Mouse (Mus musculus) midbrain, embryonic 13.5 days (tissue): ENCODE data around the gene Rep15. TPM values are rescaled to one million over a fixed set of nuclear protein-coding genes. Genes with fewer than 3 reads are reported as not detected.
A peak's percentile ranks its signal among the peaks of the same experiment; 100 is the strongest.

ENCODE experiments used
- ATAC-seq: fragments of 200-750 bp; cut with Nextera tagmentation; 2 replicates; pipeline ENCODE4 v1.8.0; 2017; ENCODE audit warnings: mild to moderate bottlenecking, moderate TSS enrichment, moderate library complexity
- H3K27ac ChIP-seq: fragments of 300-500 bp; sonication (generic); 2 replicates; pipeline ENCODE4 v1.5.1; 2015; ENCODE audit warnings: inconsistent platforms, mild to moderate bottlenecking, moderate library complexity
- H3K27me3 ChIP-seq: fragments of 300-500 bp; sonication (generic); 2 replicates; pipeline ENCODE4 v1.6.1; 2015; ENCODE audit warnings: mild to moderate bottlenecking, inconsistent platforms
- H3K36me3 ChIP-seq: fragments of 300-500 bp; sonication (generic); 2 replicates; pipeline ENCODE4 v1.6.1; 2015; ENCODE audit warnings: mild to moderate bottlenecking, inconsistent platforms
- H3K4me1 ChIP-seq: fragments of 300-500 bp; sonication (generic); replicated peaks from 2 replicates; pipeline ENCODE4 v1.6.1; 2015; ENCODE audit warnings: inconsistent platforms
- H3K4me2 ChIP-seq: fragments of 300-500 bp; sonication (generic); replicated peaks from 2 replicates; pipeline ENCODE4 v1.6.1; 2015; ENCODE audit warnings: moderate library complexity, mild to moderate bottlenecking, inconsistent platforms
- H3K4me3 ChIP-seq: fragments of 300-500 bp; sonication (generic); replicated peaks from 2 replicates; pipeline ENCODE4 v1.5.1; 2015; ENCODE audit warnings: mild to moderate bottlenecking, inconsistent platforms
- H3K9ac ChIP-seq: fragments of 300-500 bp; sonication (generic); replicated peaks from 2 replicates; pipeline ENCODE4 v1.6.1; 2015; ENCODE audit warnings: mild to moderate bottlenecking, inconsistent platforms
- H3K9me3 ChIP-seq: fragments of 300-500 bp; sonication (generic); 2 replicates; pipeline ENCODE4 v1.6.1; 2016; ENCODE audit warnings: mild to moderate bottlenecking, inconsistent platforms
- WGBS: fragments of 180-500 bp; shearing (Covaris S2); methylation state at CpG from one replicate; pipeline ENCODE4 v1.1.7; 2015; 5-methylcytosine and 5-hydroxymethylcytosine counted together
- polyA plus RNA-seq: library from polyadenylated mRNA; unstranded; fragments of >200 nt; fragmentation: Nextera tagmentation; extraction: Ambion mirVana; gene quantifications from 2 replicates; pipeline ENCODE4 v1.2.1, GENCODE M21; 2015

Gene Rep15
- 0.70 and 1.0 TPM in 2 replicates for polyA plus RNA-seq

DNA sequence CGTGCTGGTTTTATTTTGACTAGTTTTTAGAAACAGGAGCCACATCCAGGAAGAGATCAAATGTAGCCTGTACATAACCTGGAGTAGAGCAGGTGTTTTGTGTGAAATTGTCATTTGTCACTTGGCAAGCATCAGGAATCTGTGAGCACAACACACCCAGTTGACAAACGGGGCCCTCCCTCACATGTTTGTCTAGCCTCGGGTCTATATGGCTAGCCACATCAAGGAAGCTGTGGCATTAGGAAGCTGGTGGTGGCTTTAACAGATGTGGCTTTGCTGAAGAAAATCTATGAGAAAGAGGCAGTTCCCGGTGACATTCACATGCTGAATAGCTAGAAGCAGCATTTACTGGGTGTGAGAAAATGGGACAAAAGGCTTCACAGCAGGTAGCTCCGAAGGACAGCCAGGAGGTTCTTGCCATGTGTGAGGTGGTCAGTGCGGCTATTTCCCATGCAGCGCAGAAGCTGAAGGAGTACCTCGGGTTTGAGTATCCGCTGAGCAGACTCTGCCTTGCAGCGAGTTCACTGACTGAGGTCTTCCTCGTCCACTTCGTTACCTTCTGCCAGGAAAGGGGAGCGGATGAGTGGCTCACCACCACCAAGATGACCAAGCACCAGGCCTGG is at the start of gene Rep15:
TSS of gene Rep15 (plus strand) at position 282 of the 623 bp plus-strand sequence.
- ATAC-seq = no peak
- no peaks in the 10 kb centered on the region for H3K9me3 ChIP-seq
- no peak within 1 kb of the TSS for H3K4me2 ChIP-seq
- no peaks in the 10 kb centered on the region for H3K36me3 ChIP-seq
- peak within 1 kb of the TSS; percentile 23; the same call in 1 of the 2 replicates for H3K9ac ChIP-seq
- H3K27ac ChIP-seq = no peak within 1 kb of the TSS
- no peaks in the 10 kb centered on the region for H3K27me3 ChIP-seq
- 41% methylated on average over 13 of the region's 13 CpGs for WGBS
- no peaks in the 10 kb centered on the region for H3K4me1 ChIP-seq
- H3K4me3 ChIP-seq = no peak within 1 kb of the TSS

DNA sequence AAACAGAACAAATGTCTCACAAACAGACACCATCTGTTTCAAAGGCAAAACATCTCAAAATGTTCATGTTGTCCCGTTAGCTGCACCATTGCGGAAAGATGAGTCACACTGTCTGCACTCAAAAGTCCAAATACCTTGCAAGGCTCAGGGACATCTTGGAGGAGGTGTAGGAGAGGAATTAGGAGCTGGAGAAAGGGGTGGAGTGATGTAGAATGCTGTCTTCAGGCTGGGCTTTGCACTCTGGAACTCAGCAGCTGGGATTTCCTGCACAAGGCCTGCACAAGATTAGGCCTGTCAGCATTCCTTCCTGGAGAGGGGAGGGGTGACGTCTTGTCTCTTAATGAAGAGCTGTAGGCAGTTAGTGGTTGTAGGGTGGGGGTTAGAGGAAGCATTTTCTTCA is 47.8 kb upstream of the Rep15 start:
- no peak for ATAC-seq
- WGBS = 86% methylated on average over 3 of the region's 3 CpGs
- Histone ChIP-seq H3K4me3 (no peak overlapping the region), H3K9ac (no peak overlapping the region), H3K4me1 (no peaks in the 10 kb centered on the region; the same call in none of the 2 replicates), H3K27ac (no peak overlapping the region), H3K36me3 (no peaks in the 10 kb centered on the region), H3K9me3 (no peaks in the 10 kb centered on the region), H3K27me3 (no peaks in the 10 kb centered on the region), H3K4me2 (no peak overlapping the region)

DNA sequence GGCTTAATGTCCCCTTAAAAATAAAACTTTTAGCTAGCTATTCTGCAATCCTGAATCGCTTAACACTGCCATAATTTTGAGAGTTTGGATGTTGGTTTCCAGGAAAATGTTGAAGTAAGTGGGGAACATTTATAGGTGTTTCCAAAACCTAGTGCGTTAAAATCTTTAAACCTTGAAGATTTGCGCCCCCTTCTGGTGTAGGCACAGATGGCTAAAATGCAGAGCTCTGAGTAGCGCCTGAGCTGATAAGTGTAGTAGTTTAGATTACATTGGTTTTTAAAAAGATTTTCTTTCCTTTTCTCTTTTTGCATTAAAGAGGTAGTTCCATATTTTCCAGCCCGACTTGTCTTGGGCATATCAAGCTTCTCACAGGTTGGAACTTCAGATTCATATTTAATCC is 38.1 kb upstream of the Rep15 start:
- WGBS = 43% methylated on average over 5 of the region's 5 CpGs
- H3K27ac ChIP-seq = no peak overlapping the region
- no peak overlapping the region for H3K9ac ChIP-seq
- no peak overlapping the region for H3K4me2 ChIP-seq
- H3K4me3 ChIP-seq = no peak overlapping the region
- no peaks in the 10 kb centered on the region for H3K4me1 ChIP-seq
- no peaks in the 10 kb centered on the region for H3K36me3 ChIP-seq
- H3K27me3 ChIP-seq = no peaks in the 10 kb centered on the region
- H3K9me3 ChIP-seq = no peaks in the 10 kb centered on the region
- no peak for ATAC-seq

- H3K4me3 ChIP-seq = no peak overlapping the region
- H3K36me3 ChIP-seq = no peaks in the 10 kb centered on the region
- no peak overlapping the region for H3K9ac ChIP-seq
- H3K27me3 ChIP-seq = no peaks in the 10 kb centered on the region
- no peaks in the 10 kb centered on the region for H3K9me3 ChIP-seq
- no peak overlapping the region for H3K4me2 ChIP-seq
- no peaks in the 10 kb centered on the region for H3K4me1 ChIP-seq
- H3K27ac ChIP-seq = no peak overlapping the region
- WGBS = 81% methylated on average over 2 of the region's 2 CpGs
- 0 out of 2 replicates have a peak, but pooled peaks have one; percentile 20 for ATAC-seq
Observed at GRCm38 (mm10) chr6:146995391-146995790, 37.0 kb upstream of the Rep15 start.

DNA sequence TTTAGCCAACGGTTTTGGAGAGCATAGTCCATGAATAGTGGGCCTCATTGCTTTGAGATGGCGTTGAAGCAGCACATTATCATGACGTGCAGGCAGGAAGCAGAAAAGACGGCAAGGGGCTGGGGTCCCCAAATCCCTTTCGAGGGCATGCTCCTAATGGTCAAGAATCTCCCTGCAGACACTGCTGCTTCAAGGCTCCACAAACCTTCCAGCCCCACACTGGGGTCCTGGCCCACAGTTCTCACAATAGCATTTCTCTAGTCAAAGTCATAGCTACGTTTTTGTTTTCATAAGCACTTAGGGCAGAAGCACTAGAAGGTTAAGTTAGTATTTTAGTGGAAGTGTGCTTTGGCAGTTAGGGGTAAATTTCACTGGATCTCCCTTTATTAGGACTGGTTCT is 36.5 kb upstream of the Rep15 start:
- Histone ChIP-seq H3K4me2 (no peak overlapping the region), H3K9me3 (no peaks in the 10 kb centered on the region), H3K9ac (no peak overlapping the region), H3K36me3 (no peaks in the 10 kb centered on the region), H3K27ac (no peak overlapping the region), H3K27me3 (no peaks in the 10 kb centered on the region), H3K4me3 (no peak overlapping the region), H3K4me1 (no peaks in the 10 kb centered on the region)
- no peak for ATAC-seq
- WGBS = 79% methylated on average over 6 of the region's 6 CpGs

DNA sequence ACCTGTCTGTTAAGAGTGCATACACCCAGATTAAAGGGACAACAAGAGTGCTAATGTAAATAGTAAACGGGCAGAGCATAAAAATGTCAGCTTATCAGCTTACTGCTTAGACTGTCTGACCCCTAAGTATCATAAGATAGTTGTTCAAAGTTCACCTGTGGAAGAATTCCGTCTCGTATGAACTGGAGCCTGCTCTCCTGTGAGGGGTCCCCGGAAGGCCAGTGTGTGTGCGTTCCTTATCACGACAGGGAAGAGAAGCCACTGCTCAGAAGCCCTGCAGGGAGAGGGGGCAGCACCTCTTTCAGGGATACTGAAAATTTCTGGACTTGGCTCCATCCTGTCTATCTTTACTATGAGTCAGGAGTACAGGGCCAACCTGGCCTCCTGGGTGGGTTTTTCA is 35.4 kb upstream of the Rep15 start:
- H3K9me3 ChIP-seq = no peaks in the 10 kb centered on the region
- WGBS = 90% methylated on average over 6 of the region's 6 CpGs
- no peak overlapping the region for H3K4me3 ChIP-seq
- H3K4me2 ChIP-seq = no peak overlapping the region
- no peaks in the 10 kb centered on the region for H3K4me1 ChIP-seq
- no peaks in the 10 kb centered on the region for H3K27me3 ChIP-seq
- no peak overlapping the region for H3K27ac ChIP-seq
- H3K36me3 ChIP-seq = no peaks in the 10 kb centered on the region
- ATAC-seq = no peak
- H3K9ac ChIP-seq = no peak overlapping the region

- H3K4me1 ChIP-seq = no peaks in the 10 kb centered on the region
- ATAC-seq = no peak
- WGBS = 92% methylated on average over 4 of the region's 4 CpGs
- no peaks in the 10 kb centered on the region for H3K36me3 ChIP-seq
- H3K9ac ChIP-seq = no peak overlapping the region
- no peaks in the 10 kb centered on the region for H3K9me3 ChIP-seq
- H3K27me3 ChIP-seq = no peaks in the 10 kb centered on the region
- H3K4me2 ChIP-seq = no peak overlapping the region
- H3K4me3 ChIP-seq = no peak overlapping the region
- no peak overlapping the region for H3K27ac ChIP-seq
Observed at GRCm38 (mm10) chr6:146998710-146999109, 33.7 kb upstream of the Rep15 start.

DNA sequence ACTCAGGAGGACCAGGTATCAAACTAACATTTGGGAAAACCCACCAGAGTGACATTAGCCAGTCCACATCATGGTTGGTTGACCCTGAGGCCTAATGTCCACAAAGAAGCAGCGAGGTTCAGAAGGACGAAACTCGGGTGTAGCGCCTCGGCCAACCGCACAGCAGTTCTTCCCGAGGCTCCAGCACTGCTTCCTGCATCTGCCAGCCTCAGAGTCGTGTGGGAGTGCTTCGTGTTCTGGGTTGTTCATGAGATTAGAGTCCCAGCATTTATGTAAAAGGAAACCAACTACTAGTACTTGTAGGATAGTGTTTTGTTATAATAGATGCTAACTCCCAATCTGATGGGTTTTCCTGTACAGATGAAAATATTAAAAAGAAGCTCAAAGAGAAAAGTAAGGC is 33.1 kb upstream of the Rep15 start:
- Histone ChIP-seq H3K27ac (no peak overlapping the region), H3K9me3 (no peaks in the 10 kb centered on the region), H3K36me3 (no peaks in the 10 kb centered on the region), H3K27me3 (no peaks in the 10 kb centered on the region), H3K9ac (no peak overlapping the region), H3K4me3 (no peak overlapping the region), H3K4me2 (no peak overlapping the region), H3K4me1 (no peaks in the 10 kb centered on the region)
- no peak for ATAC-seq
- WGBS = 90% methylated on average over 9 of the region's 9 CpGs

DNA sequence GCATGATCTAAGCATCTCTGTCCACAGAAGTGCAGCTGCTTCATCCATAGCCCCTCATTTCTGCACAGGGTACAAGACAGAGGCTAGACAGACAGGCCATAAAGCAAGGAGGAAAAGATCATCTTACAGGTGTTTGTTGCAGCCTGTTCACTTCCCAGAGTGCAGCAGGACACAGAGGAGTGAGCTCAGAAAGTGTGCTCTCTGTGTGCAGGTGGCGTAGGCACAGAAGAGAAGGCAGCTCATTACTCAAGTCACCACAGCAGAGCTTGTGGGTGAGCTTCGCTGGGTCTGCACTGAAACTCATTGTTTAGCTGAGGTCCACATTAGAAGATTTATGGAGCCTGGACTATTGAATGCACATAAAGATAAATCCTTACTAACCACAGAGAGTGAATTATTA is 32.6 kb upstream of the Rep15 start:
- no peaks in the 10 kb centered on the region for H3K36me3 ChIP-seq
- no peaks in the 10 kb centered on the region for H3K4me1 ChIP-seq
- no peaks in the 10 kb centered on the region for H3K9me3 ChIP-seq
- ATAC-seq = no peak
- H3K27ac ChIP-seq = no peak overlapping the region
- no peaks in the 10 kb centered on the region for H3K27me3 ChIP-seq
- 91% methylated on average over 2 of the region's 2 CpGs for WGBS
- H3K9ac ChIP-seq = no peak overlapping the region
- no peak overlapping the region for H3K4me3 ChIP-seq
- H3K4me2 ChIP-seq = no peak overlapping the region

- H3K36me3 ChIP-seq = no peaks in the 10 kb centered on the region
- H3K27me3 ChIP-seq = no peaks in the 10 kb centered on the region
- no peak for ATAC-seq
- WGBS = 65% methylated on average over 3 of the region's 3 CpGs
- no peak overlapping the region for H3K9ac ChIP-seq
- H3K4me3 ChIP-seq = no peak overlapping the region
- no peak overlapping the region for H3K4me2 ChIP-seq
- no peak overlapping the region for H3K27ac ChIP-seq
- H3K4me1 ChIP-seq = no peaks in the 10 kb centered on the region
- H3K9me3 ChIP-seq = no peaks in the 10 kb centered on the region
Observed at GRCm38 (mm10) chr6:147008148-147008547, 24.2 kb upstream of the Rep15 start.

- Histone ChIP-seq H3K27ac (no peak overlapping the region), H3K27me3 (no peaks in the 10 kb centered on the region), H3K4me3 (no peak overlapping the region), H3K4me1 (no peaks in the 10 kb centered on the region), H3K4me2 (no peak overlapping the region), H3K9me3 (no peaks in the 10 kb centered on the region), H3K9ac (no peak overlapping the region), H3K36me3 (no peaks in the 10 kb centered on the region)
- ATAC-seq = no peak
- WGBS = 96% methylated on average over 6 of the region's 6 CpGs
Observed at GRCm38 (mm10) chr6:147010358-147010757, 22.0 kb upstream of the Rep15 start.

GRCm38 (mm10) chr6:147010811-147011520 is 21.4 kb upstream of the Rep15 start:
- Histone ChIP-seq H3K4me2 (no peak overlapping the region), H3K4me1 (no peaks in the 10 kb centered on the region), H3K36me3 (no peaks in the 10 kb centered on the region), H3K27me3 (no peaks in the 10 kb centered on the region), H3K27ac (no peak overlapping the region), H3K9ac (no peak overlapping the region), H3K9me3 (no peaks in the 10 kb centered on the region), H3K4me3 (no peak overlapping the region)
- WGBS = 92% methylated on average over 15 of the region's 15 CpGs
- ATAC-seq = no peak

GRCm38 (mm10) chr6:147011555-147011954 is 20.8 kb upstream of the Rep15 start:
- Histone ChIP-seq H3K4me3 (no peak overlapping the region), H3K9me3 (no peaks in the 10 kb centered on the region), H3K4me2 (no peak overlapping the region), H3K27ac (no peak overlapping the region), H3K36me3 (no peaks in the 10 kb centered on the region), H3K27me3 (no peaks in the 10 kb centered on the region), H3K9ac (no peak overlapping the region), H3K4me1 (no peaks in the 10 kb centered on the region)
- no peak for ATAC-seq
- WGBS = 70% methylated on average over 6 of the region's 6 CpGs
